Mouse (Mus musculus) hindbrain, embryonic 11.5 days (tissue): ENCODE data around the gene Hs3st6. TPM values are rescaled to one million over a fixed set of nuclear protein-coding genes. Genes with fewer than 3 reads are reported as not detected.

Source experiments
- ATAC-seq: fragments of 200-750 bp; cut with Nextera tagmentation; 2 replicates; pipeline ENCODE4 v1.8.0; 2017; ENCODE audit warnings: mild to moderate bottlenecking, moderate TSS enrichment, moderate library complexity; ENCODE audit not compliant: low FRiP score
- DNase-seq: peaks from one replicate; pipeline ENCODE4 v3.0.0-alpha.2; 2015; ENCODE audit warnings: low spot score
- H3K27ac ChIP-seq: fragments of 300-500 bp; sonication (generic); 2 replicates; pipeline ENCODE4 v1.5.1; 2014; ENCODE audit warnings: mild to moderate bottlenecking, low read depth, low read length
- H3K27me3 ChIP-seq: fragments of 300-500 bp; sonication (generic); 2 replicates; pipeline ENCODE4 v1.6.1; 2014; ENCODE audit warnings: mild to moderate bottlenecking, low read length, moderate library complexity, mixed read lengths; ENCODE audit not compliant: control insufficient read depth, insufficient read depth
- H3K36me3 ChIP-seq: fragments of 300-500 bp; sonication (generic); 2 replicates; pipeline ENCODE4 v1.6.1; 2014; ENCODE audit warnings: mild to moderate bottlenecking, low read length, moderate library complexity, mixed read lengths; ENCODE audit not compliant: control insufficient read depth, insufficient read depth
- H3K4me1 ChIP-seq: fragments of 300-500 bp; sonication (generic); replicated peaks from 2 replicates; pipeline ENCODE4 v1.6.1; 2014; ENCODE audit warnings: low read length, mixed read lengths; ENCODE audit not compliant: control insufficient read depth, insufficient read depth
- H3K4me2 ChIP-seq: fragments of 300-500 bp; sonication (generic); replicated peaks from 2 replicates; pipeline ENCODE4 v1.6.1; 2014; ENCODE audit warnings: mild to moderate bottlenecking, low read depth, low read length
- H3K4me3 ChIP-seq: fragments of 300-500 bp; sonication (generic); 2 replicates; pipeline ENCODE4 v1.5.1; 2014; ENCODE audit warnings: low read depth, low read length
- H3K9ac ChIP-seq: fragments of 300-500 bp; sonication (generic); 2 replicates; pipeline ENCODE4 v1.6.1; 2014; ENCODE audit warnings: low read depth, low read length
- H3K9me3 ChIP-seq: fragments of 300-500 bp; sonication (generic); 2 replicates; pipeline ENCODE4 v1.6.1; 2016; ENCODE audit warnings: low read length; ENCODE audit not compliant: control insufficient read depth
- WGBS: fragments of 180-500 bp; shearing (Covaris S2); extraction: QIAGEN DNeasy Blood & Tissue Kit; methylation state at CpG from one replicate; pipeline ENCODE4 v1.1.7; 2014; 5-methylcytosine and 5-hydroxymethylcytosine counted together
- polyA plus RNA-seq: library from polyadenylated mRNA; unstranded; fragments of >200 nt; fragmentation: Nextera tagmentation; extraction: Ambion mirVana; gene quantifications from 2 replicates; pipeline ENCODE4 v1.2.1, GENCODE M21; 2014

Hs3st6 gene
- polyA plus RNA-seq, 1 experiment from 2014 or later = 1.5 TPM

DNA sequence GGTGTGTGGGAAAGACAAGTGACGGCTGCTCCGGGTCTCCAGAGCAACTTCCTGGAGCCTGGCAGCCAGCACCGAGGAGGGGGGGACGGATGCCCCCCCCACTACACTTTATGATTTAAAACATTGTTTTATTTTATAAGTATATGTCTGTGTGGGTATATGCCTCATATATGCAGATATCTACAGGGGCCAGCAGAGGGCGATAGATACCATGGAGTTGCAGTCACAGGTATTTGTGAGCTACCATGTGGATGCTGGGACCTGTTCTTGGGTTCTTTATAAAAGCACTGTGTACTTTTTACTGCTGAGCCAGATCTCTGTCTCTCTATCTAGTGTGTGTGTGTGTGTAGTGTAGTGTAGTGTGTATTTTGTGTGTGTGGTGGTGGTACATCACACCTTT, 20.5 kb downstream of the Hs3st6 start:
- H3K4me3 ChIP-seq = no peak overlapping the region

DNA sequence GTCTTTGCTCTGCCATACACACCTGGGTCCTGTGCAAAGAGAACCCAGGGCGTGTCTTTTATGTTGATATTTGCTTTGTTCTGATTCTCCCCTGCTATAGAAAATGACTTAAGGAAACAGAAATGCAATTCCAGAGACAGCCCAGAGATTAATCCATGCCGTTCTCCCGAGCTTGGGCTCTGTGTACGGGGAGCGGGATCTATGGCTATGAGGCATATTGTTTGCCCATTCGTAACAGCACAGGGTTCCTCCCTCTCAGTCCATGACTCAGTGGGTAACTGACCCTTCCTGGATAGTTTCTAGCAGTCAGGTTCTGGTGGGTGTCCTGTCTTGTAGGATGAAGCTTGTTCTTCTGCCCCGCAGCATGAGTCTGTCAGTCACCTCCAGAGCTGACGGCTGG, 22.4 kb downstream of the Hs3st6 start:
- no peak overlapping the region for H3K4me2 ChIP-seq
- no peaks in the 10 kb centered on the region for H3K36me3 ChIP-seq
- no peak overlapping the region for H3K27ac ChIP-seq
- H3K4me1 ChIP-seq = no peaks in the 10 kb centered on the region
- WGBS = 84% methylated on average over 8 of the region's 8 CpGs
- H3K4me3 ChIP-seq = no peak overlapping the region
- no peaks in the 10 kb centered on the region for H3K27me3 ChIP-seq
- no peak for ATAC-seq
- no peak overlapping the region for H3K9ac ChIP-seq
- DNase-seq = no peak
- H3K9me3 ChIP-seq = no peaks in the 10 kb centered on the region

More for the DNA sequence above, 20.5 kb downstream of the Hs3st6 start:
- WGBS = 77% methylated on average over 5 of the region's 5 CpGs
- Histone ChIP-seq H3K4me1 (no peaks in the 10 kb centered on the region), H3K4me2 (no peak overlapping the region), H3K9ac (no peak overlapping the region), H3K27ac (no peak overlapping the region), H3K27me3 (no peaks in the 10 kb centered on the region), H3K36me3 (no peaks in the 10 kb centered on the region), H3K9me3 (no peaks in the 10 kb centered on the region)
- no peak for ATAC-seq
- DNase-seq = no peak

DNA sequence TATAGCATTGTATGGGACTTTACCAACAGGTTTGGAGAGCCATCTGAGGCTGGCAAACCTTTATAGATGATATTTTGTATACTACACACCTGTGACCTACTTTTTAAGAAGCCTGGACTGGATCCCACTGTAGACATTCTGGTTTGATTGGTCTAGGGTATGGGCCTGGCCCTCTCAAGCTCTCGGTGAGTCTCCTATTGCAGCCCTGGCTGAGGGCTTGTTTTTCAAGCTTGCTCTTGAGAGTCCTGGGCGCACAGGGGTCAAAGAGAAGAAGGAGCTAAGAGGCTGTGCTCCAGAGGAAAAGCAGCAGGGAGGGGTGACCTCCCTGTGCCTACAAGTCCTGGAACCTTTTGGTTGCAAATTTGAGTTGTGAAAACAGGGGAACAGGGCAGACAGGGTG, 24.3 kb downstream of the Hs3st6 start:
- H3K36me3 ChIP-seq = no peaks in the 10 kb centered on the region
- no peak overlapping the region for H3K4me2 ChIP-seq
- no peaks in the 10 kb centered on the region for H3K27me3 ChIP-seq
- WGBS = 68% methylated on average over 2 of the region's 2 CpGs
- no peak overlapping the region for H3K27ac ChIP-seq
- H3K4me1 ChIP-seq = no peaks in the 10 kb centered on the region
- DNase-seq (no peak), ATAC-seq (no peak)
- H3K9ac ChIP-seq = no peak overlapping the region
- no peaks in the 10 kb centered on the region for H3K9me3 ChIP-seq
- H3K4me3 ChIP-seq = no peak overlapping the region

DNA sequence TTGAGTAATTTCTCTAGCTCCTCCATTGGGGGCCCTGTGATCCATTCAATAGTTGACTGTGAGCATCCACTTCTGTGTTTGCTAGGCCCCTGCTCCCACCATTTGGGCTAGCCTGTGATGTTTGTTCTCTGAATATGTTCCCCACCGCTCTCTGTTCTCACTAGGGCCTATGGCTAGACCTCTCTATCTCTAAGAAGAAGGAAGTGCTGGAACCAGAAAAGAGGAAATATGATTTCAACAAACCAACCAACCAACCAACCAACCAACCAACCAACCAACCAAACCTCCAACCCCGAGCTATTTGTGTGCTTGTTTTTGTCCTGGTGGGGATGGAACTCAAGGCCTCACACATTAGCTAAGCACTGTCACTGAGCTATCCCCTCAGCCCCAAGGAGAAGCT, 28.0 kb downstream of the Hs3st6 start:
- H3K36me3 ChIP-seq = no peaks in the 10 kb centered on the region
- no peak overlapping the region for H3K9ac ChIP-seq
- WGBS = 88% methylated on average over 2 of the region's 2 CpGs
- H3K27me3 ChIP-seq = no peaks in the 10 kb centered on the region
- no peaks in the 10 kb centered on the region for H3K4me1 ChIP-seq
- DNase-seq (no peak), ATAC-seq (no peak)
- no peak overlapping the region for H3K27ac ChIP-seq
- H3K4me2 ChIP-seq = no peak overlapping the region
- no peaks in the 10 kb centered on the region for H3K9me3 ChIP-seq
- no peak overlapping the region for H3K4me3 ChIP-seq

- no peaks in the 10 kb centered on the region for H3K36me3 ChIP-seq
- no peaks in the 10 kb centered on the region for H3K9me3 ChIP-seq
- H3K27me3 ChIP-seq = no peaks in the 10 kb centered on the region
- ATAC-seq (no peak), DNase-seq (no peak)
- H3K4me1 ChIP-seq = no peaks in the 10 kb centered on the region
- H3K27ac ChIP-seq = no peak overlapping the region
- no peak overlapping the region for H3K9ac ChIP-seq
- no peak overlapping the region for H3K4me2 ChIP-seq
- no peak overlapping the region for H3K4me3 ChIP-seq
- 78% methylated on average over 8 of the region's 8 CpGs for WGBS
Observed at GRCm38 (mm10) chr17:24792190-24792589, 39.4 kb downstream of the Hs3st6 start.

GRCm38 (mm10) chr17:24794791-24795190, 42.0 kb downstream of the Hs3st6 start:
- H3K27me3 ChIP-seq = no peaks in the 10 kb centered on the region
- DNase-seq (no peak), ATAC-seq (no peak)
- no peak overlapping the region for H3K4me2 ChIP-seq
- H3K4me3 ChIP-seq = no peak overlapping the region
- no peaks in the 10 kb centered on the region; the same call in 1 of the 2 replicates for H3K4me1 ChIP-seq
- H3K9ac ChIP-seq = no peak overlapping the region
- no peak overlapping the region for H3K27ac ChIP-seq
- WGBS = 74% methylated on average over 12 of the region's 12 CpGs
- no peaks in the 10 kb centered on the region for H3K9me3 ChIP-seq
- H3K36me3 ChIP-seq = no peaks in the 10 kb centered on the region

DNA sequence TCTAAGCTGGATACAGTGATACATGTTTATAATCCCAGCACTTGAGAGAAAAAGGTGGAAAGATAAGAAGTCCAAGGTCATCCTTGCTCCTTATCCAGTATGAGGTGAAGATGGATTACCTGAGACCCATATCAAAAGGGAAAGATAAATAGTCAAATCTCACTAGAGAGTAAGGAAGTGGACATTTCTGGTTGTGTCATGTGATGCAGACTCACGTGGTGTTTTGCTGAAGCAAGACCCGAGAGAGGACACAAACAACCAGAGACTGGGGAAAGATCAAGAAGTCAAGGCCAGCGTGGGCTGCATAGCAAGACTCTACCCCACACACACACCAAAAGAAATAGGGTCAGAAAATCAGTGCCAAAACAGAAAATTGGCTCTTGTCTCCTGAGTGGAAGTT, 44.2 kb downstream of the Hs3st6 start:
- H3K4me3 ChIP-seq = no peak overlapping the region
- no peaks in the 10 kb centered on the region; the same call in 1 of the 2 replicates for H3K4me1 ChIP-seq
- H3K4me2 ChIP-seq = no peak overlapping the region
- WGBS = 68% methylated on average over 3 of the region's 3 CpGs
- H3K27ac ChIP-seq = no peak overlapping the region
- no peak overlapping the region for H3K9ac ChIP-seq
- no peaks in the 10 kb centered on the region for H3K36me3 ChIP-seq
- H3K9me3 ChIP-seq = no peaks in the 10 kb centered on the region
- DNase-seq = no peak
- no peaks in the 10 kb centered on the region for H3K27me3 ChIP-seq
- no peak for ATAC-seq

DNA sequence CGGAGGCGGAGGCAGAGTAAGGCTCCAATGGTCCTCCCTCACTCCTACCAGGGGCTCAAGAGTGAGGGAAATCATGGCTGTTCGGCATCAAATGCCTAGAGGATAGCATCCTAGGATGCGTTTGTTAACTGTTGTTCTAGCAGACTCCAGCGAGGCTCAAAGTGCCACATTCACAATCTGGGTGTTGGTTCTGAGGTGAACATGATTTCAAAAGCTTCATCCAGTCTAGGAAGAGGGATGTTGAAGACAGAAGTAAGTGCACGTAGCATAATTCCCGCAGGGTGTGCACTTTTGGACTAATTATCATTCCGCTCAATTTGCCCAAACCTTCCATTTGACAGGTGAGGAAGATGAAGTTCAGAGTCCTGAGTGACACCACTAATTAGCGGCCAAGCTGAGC, 45.4 kb downstream of the Hs3st6 start:
- no peak for ATAC-seq
- WGBS = 56% methylated on average over 9 of the region's 9 CpGs
- Histone ChIP-seq H3K9me3 (no peaks in the 10 kb centered on the region), H3K4me2 (no peak overlapping the region), H3K27me3 (no peaks in the 10 kb centered on the region; the same call in 1 of the 2 replicates), H3K36me3 (no peaks in the 10 kb centered on the region), H3K9ac (no peak overlapping the region), H3K4me1 (no peaks in the 10 kb centered on the region; the same call in 1 of the 2 replicates), H3K4me3 (no peak overlapping the region), H3K27ac (no peak overlapping the region)
- DNase-seq = no peak

GRCm38 (mm10) chr17:24799476-24799875, 46.7 kb downstream of the Hs3st6 start:
- no peaks in the 10 kb centered on the region; the same call in 1 of the 2 replicates for H3K4me1 ChIP-seq
- DNase-seq = no peak
- H3K27ac ChIP-seq = no peak overlapping the region
- no peak overlapping the region for H3K9ac ChIP-seq
- no peak overlapping the region for H3K4me2 ChIP-seq
- no peak overlapping the region for H3K4me3 ChIP-seq
- H3K27me3 ChIP-seq = peaks cover 5% of the 10 kb centered on the region
- ATAC-seq = no peak
- 94% methylated on average over 4 of the region's 4 CpGs for WGBS
- H3K9me3 ChIP-seq = no peaks in the 10 kb centered on the region
- no peaks in the 10 kb centered on the region for H3K36me3 ChIP-seq
